Mouse (Mus musculus): ENCODE measurements around the gene Tmem14a.

DNA sequence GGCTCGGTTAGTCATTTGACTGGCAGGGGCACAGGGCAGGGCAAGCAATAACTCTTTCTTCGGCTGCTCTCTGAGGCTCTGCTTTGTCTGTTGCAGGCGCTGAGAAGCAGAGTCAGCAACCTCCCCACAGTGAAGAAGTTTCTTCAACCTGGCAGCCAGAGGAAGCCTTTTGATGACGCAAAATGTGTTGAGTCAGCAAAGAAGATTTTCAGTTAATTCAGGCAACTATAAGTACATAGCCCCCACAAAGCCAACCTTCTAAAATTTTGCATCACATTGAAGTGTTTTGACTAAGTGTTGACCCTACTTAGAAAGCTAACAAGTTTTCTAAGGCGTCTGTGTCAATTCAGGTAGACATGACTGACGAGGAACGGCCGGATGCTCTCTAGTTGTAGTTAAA is 46.4 kb downstream of the Tmem14a start:
- no peak for TF ChIP-seq POLR2A (IDR thresholded peaks at IDR 0.05; ENCODE audit: low read depth, low read length)
- no peak for TF ChIP-seq CTCF (IDR thresholded peaks at IDR 0.05; ENCODE audit: extremely low read depth, insufficient read length, insufficient replicate concordance, low read depth, low read length)

Measured in small intestine, adult 2 months (tissue).